Mouse (Mus musculus) lung, embryonic 14.5 days (tissue): Measurements from ENCODE around the gene Bsdc1. TPM values are rescaled to one million over a fixed set of nuclear protein-coding genes. Genes with fewer than 3 reads are reported as not detected.

Source experiments
- ATAC-seq: fragments of 200-750 bp; cut with Nextera tagmentation; 2 replicates; pipeline ENCODE4 v1.8.0; 2017; ENCODE audit warnings: mild to moderate bottlenecking, moderate TSS enrichment, moderate library complexity; ENCODE audit not compliant: insufficient read depth
- DNase-seq: peaks from one replicate; pipeline ENCODE4 v3.0.0-alpha.2; 2015
- H3K27ac ChIP-seq: fragments of 300-500 bp; sonication (generic); 2 replicates; pipeline ENCODE4 v1.5.1; 2014; ENCODE audit warnings: low read depth, mild to moderate bottlenecking, moderate library complexity
- H3K27me3 ChIP-seq: fragments of 300-500 bp; sonication (generic); 2 replicates; pipeline ENCODE4 v1.6.1; 2014; ENCODE audit warnings: low read length, control low read depth; ENCODE audit not compliant: insufficient read depth
- H3K36me3 ChIP-seq: fragments of 300-500 bp; sonication (generic); 2 replicates; pipeline ENCODE4 v1.6.1; 2014; ENCODE audit warnings: control low read depth; ENCODE audit not compliant: insufficient read depth
- H3K4me1 ChIP-seq: fragments of 300-500 bp; sonication (generic); 2 replicates; pipeline ENCODE4 v1.6.1; 2014; ENCODE audit warnings: antibody characterized with exemption, control low read depth; ENCODE audit not compliant: insufficient read depth
- H3K4me2 ChIP-seq: fragments of 300-500 bp; sonication (generic); 2 replicates; pipeline ENCODE4 v1.6.1; 2014; ENCODE audit warnings: mild to moderate bottlenecking
- H3K4me3 ChIP-seq: fragments of 300-500 bp; sonication (generic); 2 replicates; pipeline ENCODE4 v1.5.1; 2014; ENCODE audit warnings: low read depth, low read length
- H3K9ac ChIP-seq: fragments of 300-500 bp; sonication (generic); 2 replicates; pipeline ENCODE4 v1.6.1; 2014
- H3K9me3 ChIP-seq: fragments of 300-500 bp; sonication (generic); 2 replicates; pipeline ENCODE4 v1.6.1; 2016; ENCODE audit warnings: low read depth, low read length, control low read depth
- CTCF ChIP-seq: IDR thresholded peaks from 2 replicates; pipeline ENCODE4 v1.5.1; 2016; ENCODE audit warnings: antibody characterized with exemption, low read depth
- WGBS: fragments of 180-500 bp; shearing (Covaris S2); extraction: QIAGEN DNeasy Blood & Tissue Kit; methylation state at CpG from one replicate; pipeline ENCODE4 v1.1.7; 2014; 5-methylcytosine and 5-hydroxymethylcytosine counted together
- polyA plus RNA-seq: library from polyadenylated mRNA; unstranded; fragments of >200 nt; fragmentation: Nextera tagmentation; extraction: Ambion mirVana; gene quantifications from 2 replicates; pipeline ENCODE4 v1.2.1, GENCODE M21; 2014

The Bsdc1 gene
- polyA plus RNA-seq = 20.5 and 20.9 TPM in 2 replicates

DNA sequence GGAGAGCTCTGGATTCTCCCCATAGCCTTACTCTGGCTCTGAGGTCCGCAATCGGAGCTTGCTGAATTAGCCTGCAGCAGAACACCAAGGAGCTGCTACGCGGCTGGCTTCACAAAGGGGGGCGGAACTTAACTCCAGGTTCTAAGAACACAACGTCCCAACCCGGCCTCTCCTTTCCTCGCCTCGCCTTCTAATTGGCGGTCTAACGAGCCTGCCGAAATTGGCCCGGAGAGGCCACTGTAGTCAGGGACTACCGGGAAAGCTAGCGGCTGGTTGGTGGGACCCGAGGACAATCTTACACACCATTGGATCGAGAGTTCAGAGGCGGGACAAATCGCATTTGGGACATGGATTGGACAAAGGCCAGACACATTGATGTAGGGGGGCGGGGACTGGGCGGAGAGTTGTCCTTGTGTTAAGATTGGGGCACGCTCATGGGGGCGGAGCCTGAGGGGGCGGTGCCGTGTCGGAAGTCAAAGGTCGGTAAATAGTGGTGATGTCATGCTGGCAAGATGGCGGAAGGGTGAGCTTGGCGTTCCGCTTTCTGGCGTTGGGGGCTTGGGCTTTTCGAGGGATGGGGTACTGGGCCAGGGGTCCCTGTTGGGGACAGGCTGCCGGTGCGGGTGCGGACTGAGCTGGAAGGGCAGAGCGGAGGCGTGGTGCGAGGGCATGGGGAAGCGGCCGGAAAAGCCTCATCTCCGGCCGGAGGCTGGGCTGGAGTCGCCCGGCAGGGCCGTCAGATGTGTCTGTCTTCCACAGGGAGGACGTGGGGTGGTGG, at the start of gene Bsdc1:
Bsdc1 (plus strand) TSS at position 399 of the 778 bp plus-strand sequence.
- TF ChIP-seq CTCF = no peak
- peak; percentile 99 for ATAC-seq
- Histone ChIP-seq H3K27ac (peak within 1 kb of the TSS; percentile 88), H3K4me1 (peaks cover 3% of the 10 kb centered on the region; the same call in 1 of the 2 replicates), H3K36me3 (peaks cover 16% of the 10 kb centered on the region), H3K27me3 (no peaks in the 10 kb centered on the region), H3K9ac (peak within 1 kb of the TSS; percentile 73), H3K4me2 (peak within 1 kb of the TSS; percentile 77), H3K9me3 (no peaks in the 10 kb centered on the region), H3K4me3 (peak within 1 kb of the TSS; percentile 84)
- WGBS = under 1% methylated on average over 46 of the region's 46 CpGs
- DNase-seq = peak; percentile 100

DNA sequence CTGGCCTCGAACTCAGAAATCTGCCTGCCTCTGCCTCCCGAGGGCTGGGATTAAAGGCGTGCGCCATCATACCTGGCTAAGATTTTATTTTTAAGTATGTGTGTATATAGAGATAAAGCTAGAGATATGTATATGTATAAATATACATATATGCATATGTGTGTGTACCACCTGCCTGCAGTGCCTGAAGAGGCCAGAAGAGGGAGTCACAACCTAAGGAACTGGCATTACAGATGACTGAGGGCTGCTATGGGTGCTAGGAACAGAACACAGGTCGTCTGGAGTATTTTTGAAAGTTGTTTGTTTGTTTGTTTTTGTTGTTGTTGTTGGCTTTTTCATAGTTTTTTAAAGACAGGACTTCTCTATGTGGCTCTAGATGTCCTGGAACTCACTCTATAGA, 45.5 kb upstream of the Bsdc1 start:
- no peak overlapping the region for H3K9ac ChIP-seq
- ATAC-seq (no peak), DNase-seq (no peak)
- H3K9me3 ChIP-seq = no peaks in the 10 kb centered on the region
- no peak overlapping the region for H3K4me3 ChIP-seq
- peak; percentile 24; the same call in 1 of the 2 replicates for TF ChIP-seq CTCF
- H3K27me3 ChIP-seq = no peaks in the 10 kb centered on the region
- H3K4me2 ChIP-seq = no peak overlapping the region
- no peak overlapping the region for H3K27ac ChIP-seq
- no peaks in the 10 kb centered on the region for H3K36me3 ChIP-seq
- no peaks in the 10 kb centered on the region for H3K4me1 ChIP-seq
- 89% methylated on average over 5 of the region's 5 CpGs for WGBS

DNA sequence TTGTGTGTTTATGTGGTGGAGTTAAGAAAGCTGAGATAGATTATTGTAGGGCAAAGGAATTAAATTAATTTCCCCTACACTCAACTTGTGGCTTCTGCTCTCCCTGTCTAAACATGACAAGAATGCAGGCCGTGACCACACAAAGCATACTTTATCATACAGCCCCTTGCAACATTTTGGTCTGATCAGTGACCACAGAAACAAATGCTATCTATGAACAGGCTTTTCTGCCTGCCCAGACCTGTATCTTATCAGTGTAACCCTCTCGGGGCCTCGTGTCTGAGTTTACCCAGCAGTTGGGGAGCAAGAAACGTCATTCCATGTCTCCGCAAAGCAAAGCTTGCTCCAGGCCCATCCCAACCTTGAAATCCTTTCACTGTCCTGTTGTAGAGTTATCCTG, 44.9 kb upstream of the Bsdc1 start:
- 26% methylated on average over 5 of the region's 5 CpGs for WGBS
- no peaks in the 10 kb centered on the region for H3K4me1 ChIP-seq
- H3K4me3 ChIP-seq = no peak overlapping the region
- no peak overlapping the region for H3K4me2 ChIP-seq
- no peaks in the 10 kb centered on the region for H3K27me3 ChIP-seq
- H3K9me3 ChIP-seq = no peaks in the 10 kb centered on the region
- ATAC-seq = no peak
- no peaks in the 10 kb centered on the region for H3K36me3 ChIP-seq
- no peak overlapping the region for H3K9ac ChIP-seq
- no peak for TF ChIP-seq CTCF
- DNase-seq = no peak
- H3K27ac ChIP-seq = no peak overlapping the region

DNA sequence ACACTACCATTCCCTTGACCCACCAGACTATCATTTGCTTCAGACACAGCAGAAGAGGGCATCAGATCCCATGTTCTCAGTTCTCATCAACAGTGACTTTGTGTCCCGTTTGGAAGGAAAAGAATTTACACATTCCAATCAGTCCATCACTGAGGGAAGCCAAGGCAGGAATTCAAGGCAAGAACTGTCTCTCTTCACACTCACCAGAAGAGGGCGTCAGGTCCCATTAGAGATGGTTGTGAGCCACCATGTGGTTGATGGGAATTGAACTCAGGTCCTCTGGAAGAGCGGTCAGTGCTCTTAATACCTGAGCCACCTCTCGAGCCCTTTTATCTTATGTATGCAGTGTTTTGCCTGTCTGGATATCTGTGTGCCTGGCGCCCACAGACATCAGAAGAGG, 43.1 kb upstream of the Bsdc1 start:
- no peaks in the 10 kb centered on the region for H3K9me3 ChIP-seq
- H3K27ac ChIP-seq = no peak overlapping the region
- 0 out of 2 replicates have a peak, but pooled peaks have one; percentile 18 for TF ChIP-seq CTCF
- no peak for ATAC-seq
- no peaks in the 10 kb centered on the region for H3K27me3 ChIP-seq
- WGBS = 68% methylated on average over 5 of the region's 5 CpGs
- no peak overlapping the region for H3K4me2 ChIP-seq
- H3K4me3 ChIP-seq = no peak overlapping the region
- no peak overlapping the region for H3K9ac ChIP-seq
- no peaks in the 10 kb centered on the region for H3K4me1 ChIP-seq
- no peaks in the 10 kb centered on the region for H3K36me3 ChIP-seq
- DNase-seq = no peak

DNA sequence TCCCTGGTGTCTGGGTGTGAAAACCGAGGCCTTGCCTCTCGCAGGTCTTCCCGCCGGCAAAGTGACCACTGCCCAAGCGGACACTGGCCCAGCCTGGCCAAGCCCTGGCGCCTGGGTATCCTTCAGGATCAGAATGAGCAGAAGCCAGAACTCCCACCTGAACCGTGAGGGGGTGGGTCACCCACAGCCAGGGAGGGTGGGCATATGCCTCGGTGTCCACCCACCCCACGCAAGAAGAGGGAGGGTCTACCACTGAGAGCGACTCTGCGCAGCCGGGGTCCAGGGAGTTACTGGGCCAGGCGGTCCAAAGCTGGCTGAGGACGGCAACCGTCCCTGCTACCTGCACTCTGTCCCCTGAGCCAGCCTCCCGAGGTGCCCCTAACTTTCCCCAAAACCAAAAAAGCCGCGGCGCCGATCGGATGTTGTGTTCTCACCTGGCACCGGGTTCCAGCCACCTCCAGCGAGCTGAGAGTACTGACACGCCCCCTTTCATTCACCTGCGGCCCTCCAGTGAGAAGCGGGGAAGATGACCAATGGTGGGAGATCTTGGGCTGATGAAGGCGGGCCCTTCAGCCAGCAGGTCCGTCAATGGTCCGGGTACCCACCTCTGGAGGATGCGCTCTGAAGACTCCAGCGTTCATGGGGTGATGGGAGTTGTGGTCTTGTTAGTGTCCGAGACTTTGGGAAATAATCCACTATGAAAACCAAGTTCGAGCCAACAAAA, 20.9 kb upstream of the Bsdc1 start, which contains the start of gene Zbtb8b:
Zbtb8b (minus strand) TSS at position 514 of the 724 bp plus-strand sequence.
- H3K36me3 ChIP-seq = no peaks in the 10 kb centered on the region
- no peaks in the 10 kb centered on the region for H3K4me1 ChIP-seq
- H3K4me2 ChIP-seq = peak within 1 kb of the TSS; percentile 62
- ATAC-seq = peak; percentile 89
- no peak for TF ChIP-seq CTCF
- H3K4me3 ChIP-seq = peak within 1 kb of the TSS; percentile 43
- DNase-seq = peak; percentile 78
- no peak within 1 kb of the TSS for H3K27ac ChIP-seq
- no peaks in the 10 kb centered on the region for H3K9me3 ChIP-seq
- H3K9ac ChIP-seq = peak within 1 kb of the TSS; percentile 41
- 2% methylated on average over 33 of the region's 33 CpGs for WGBS
- H3K27me3 ChIP-seq = peaks cover 32% of the 10 kb centered on the region

DNA sequence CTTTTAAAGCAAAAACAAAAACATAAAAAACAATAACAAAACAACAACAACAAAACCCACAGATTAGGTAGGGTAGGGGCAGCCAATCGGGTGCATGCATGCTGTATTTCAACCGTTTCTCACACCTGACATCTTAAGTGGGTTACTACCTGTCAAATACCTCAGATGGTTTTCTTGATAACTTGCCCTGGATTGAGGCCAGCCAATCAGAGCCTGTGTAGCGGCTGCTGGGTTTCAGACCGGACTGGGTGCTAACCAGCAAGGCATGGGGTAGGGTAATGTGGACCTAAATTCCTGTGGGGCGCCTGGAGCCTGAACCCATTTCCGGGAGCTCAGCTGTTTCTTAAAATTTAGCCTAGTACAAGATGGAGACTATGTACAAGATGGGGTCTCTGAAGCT, 20.2 kb upstream of the Bsdc1 start:
- H3K36me3 ChIP-seq = no peaks in the 10 kb centered on the region
- H3K27me3 ChIP-seq = peaks cover 32% of the 10 kb centered on the region
- 29% methylated on average over 6 of the region's 6 CpGs for WGBS
- H3K27ac ChIP-seq = no peak overlapping the region
- DNase-seq (no peak), ATAC-seq (no peak)
- H3K4me3 ChIP-seq = 0 out of 2 replicates have a peak overlapping the region, but pooled peaks have one; percentile 43
- H3K9me3 ChIP-seq = no peaks in the 10 kb centered on the region
- no peaks in the 10 kb centered on the region for H3K4me1 ChIP-seq
- TF ChIP-seq CTCF = no peak
- no peak overlapping the region for H3K9ac ChIP-seq
- H3K4me2 ChIP-seq = peak overlapping the region; percentile 62

DNA sequence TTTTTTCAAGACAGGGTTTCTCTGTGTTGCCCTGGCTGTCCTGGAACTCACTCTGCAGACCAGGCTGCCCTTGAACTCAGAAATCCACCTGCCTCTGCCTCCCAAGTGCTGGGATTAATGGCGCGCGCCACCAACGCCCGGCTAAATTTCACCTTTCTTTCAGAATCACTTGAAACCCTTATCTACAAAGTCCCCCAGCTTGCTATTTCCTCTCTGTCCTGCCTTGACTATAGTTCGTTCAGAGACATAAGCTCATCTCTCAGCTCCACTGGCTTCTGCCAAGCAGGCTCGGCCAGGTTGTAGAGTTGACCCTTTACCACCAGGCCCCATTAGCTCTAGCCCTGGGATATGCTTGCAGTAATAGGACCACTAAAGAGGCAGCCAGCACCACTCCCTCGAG, 14.0 kb upstream of the Bsdc1 start:
- Histone ChIP-seq H3K36me3 (no peaks in the 10 kb centered on the region), H3K4me3 (no peak overlapping the region), H3K27ac (no peak overlapping the region; the same call in 1 of the 2 replicates), H3K9me3 (no peaks in the 10 kb centered on the region), H3K4me2 (no peak overlapping the region), H3K27me3 (peaks cover 3% of the 10 kb centered on the region; the same call in 1 of the 2 replicates), H3K9ac (no peak overlapping the region), H3K4me1 (peaks cover 3% of the 10 kb centered on the region; the same call in 1 of the 2 replicates)
- TF ChIP-seq CTCF = no peak
- 67% methylated on average over 8 of the region's 8 CpGs for WGBS
- no peak for DNase-seq
- no peak for ATAC-seq
